ENCODE assay signal across 17 mouse cellular contexts in genomic region chr6:25766283-25766682, GRCm38 (mm10). TPM values are rescaled to one million over a fixed set of nuclear protein-coding genes. Genes with fewer than 3 reads are reported as not detected.
DNase-seq lines count a peak whose midpoint lies in the region; ATAC-seq lines count a peak whose summit lies in the region.
"Had no signal": no experiment of that assay in that cellular context is flagged by ENCODE, and none has a peak within 500 bp of the region (broad histone marks: within the 10 kb centered on the region; RNA-seq: fewer than 3 reads in every experiment).

No protein-coding gene starts in this region.

- H3K36me3 ChIP-seq in midbrain, embryonic 15.5 days (replicated peaks): peaks cover 8% of the 10 kb centered on the region
- H3K36me3 ChIP-seq in midbrain, embryonic 13.5 days: peaks cover 32% of the 10 kb centered on the region

- 0 out of 2 replicates have a peak, but pooled peaks have one; percentile 32 for ATAC-seq in midbrain, embryonic 15.5 days (replicated peaks)
- no peak for ATAC-seq in midbrain, embryonic 13.5 days
- ATAC-seq: inflammation-experienced regulatory T-cells, adult 6 months; lung, postnatal 0 days had no signal

- H3K27me3 ChIP-seq in midbrain, embryonic 15.5 days (replicated peaks): no peaks in the 10 kb centered on the region
- no peaks in the 10 kb centered on the region for H3K27me3 ChIP-seq in midbrain, embryonic 13.5 days
- H3K27me3 ChIP-seq: heart, embryonic 12.5 days; midbrain, embryonic 12.5 days had no signal

- no peak overlapping the region for H3K4me3 ChIP-seq in midbrain, embryonic 15.5 days
- no peak overlapping the region for H3K4me3 ChIP-seq in midbrain, embryonic 13.5 days (replicated peaks)
- H3K4me3 ChIP-seq: heart, embryonic 12.5 days; hindbrain, embryonic 10.5 days; midbrain, embryonic 12.5 days had no signal

- H3K9me3 ChIP-seq in midbrain, embryonic 15.5 days: no peaks in the 10 kb centered on the region
- H3K9me3 ChIP-seq in midbrain, embryonic 13.5 days: no peaks in the 10 kb centered on the region
- H3K9me3 ChIP-seq: heart, embryonic 12.5 days; hindbrain, embryonic 10.5 days; midbrain, embryonic 12.5 days had no signal

- DNase-seq in left cerebral cortex, adult 11 months (ENCODE audit: low spot score): peak; percentile 17
- DNase-seq in left cerebral cortex, postnatal 4 days: no peak
- DNase-seq in R1 (ENCODE audit: low read depth, low spot score): peak; percentile 8
- peak; percentile 41 for DNase-seq in brain, adult 2 months (ENCODE audit: low read depth, low spot score)
- no peak for DNase-seq in kidney, postnatal 10 days
- DNase-seq: gastrocnemius, postnatal 25 days; kidney, adult 18-20 months; thymus, adult 2 months; thymus, postnatal 4 days had no signal

- intact Hi-C loops in left cerebral cortex, postnatal 4 days (cut with DNase I): loop anchor here (5.0 kb wide), 1 partner anchor 749 kb away; no protein-coding TSS in a partner anchor

- no peak overlapping the region for H3K4me2 ChIP-seq in midbrain, embryonic 15.5 days
- no peak overlapping the region for H3K4me2 ChIP-seq in midbrain, embryonic 13.5 days (replicated peaks)
- H3K4me2 ChIP-seq: heart, embryonic 12.5 days; midbrain, embryonic 12.5 days had no signal

- peaks cover 5% of the 10 kb centered on the region; the same call in 1 of the 2 replicates for H3K4me1 ChIP-seq in midbrain, embryonic 15.5 days
- H3K4me1 ChIP-seq in midbrain, embryonic 13.5 days (replicated peaks): peaks cover 8% of the 10 kb centered on the region
- H3K4me1 ChIP-seq: heart, embryonic 12.5 days; hindbrain, embryonic 10.5 days; midbrain, embryonic 12.5 days had no signal

- H3K27ac ChIP-seq in midbrain, embryonic 15.5 days: no peak overlapping the region
- no peak overlapping the region for H3K27ac ChIP-seq in midbrain, embryonic 13.5 days
- H3K27ac ChIP-seq: hindbrain, embryonic 10.5 days; midbrain, embryonic 12.5 days; stomach, postnatal 0 days had no signal

- 72% methylated on average over 10 of the region's 10 CpGs for WGBS in midbrain, embryonic 15.5 days
- 74% methylated on average over 10 of the region's 10 CpGs for WGBS in midbrain, embryonic 13.5 days

- no peak overlapping the region for H3K9ac ChIP-seq in midbrain, embryonic 15.5 days
- H3K9ac ChIP-seq in midbrain, embryonic 13.5 days (replicated peaks): no peak overlapping the region
- H3K9ac ChIP-seq: heart, embryonic 12.5 days; midbrain, embryonic 12.5 days had no signal

RNA-seq across cellular contexts. Expression of gene Pot1a, which starts 42.8 kb away (rescaled TPM):
- total RNA-seq in left cerebral cortex, postnatal 4 days (2021): 10 to 100 TPM; 12.5 to 14.4 TPM
- 27.3 and 28.8 TPM in 2 replicates for polyA plus RNA-seq in midbrain, embryonic 15.5 days (2015; fragmentation: Nextera tagmentation; extraction: Ambion mirVana)
- 32.8 and 33.4 TPM in 2 replicates for polyA plus RNA-seq in midbrain, embryonic 13.5 days (2015; fragmentation: Nextera tagmentation; extraction: Ambion mirVana)

Comparison
In these comparisons a context has a peak if more than half of its experiments do, and no peak if none do; other contexts are left out.
1. DNase-seq: peak in left cerebral cortex, adult 11 months (single experiment), R1 (single experiment) and brain, adult 2 months (single experiment); none in left cerebral cortex, postnatal 4 days (single experiment) and kidney, postnatal 10 days (single experiment).